Mouse (Mus musculus): ENCODE results near the gene Sprr2a2. TPM values are rescaled to one million over a fixed set of nuclear protein-coding genes. Genes with fewer than 3 reads are reported as not detected.
"Not testable (repeated sequence)": the region's sequence is repeated elsewhere in the genome, so short reads cannot be mapped to it uniquely, and the experiment has no call there.

Sprr2a2 gene
- total RNA-seq, 2 experiments from 2014 or later = not detected

DNA sequence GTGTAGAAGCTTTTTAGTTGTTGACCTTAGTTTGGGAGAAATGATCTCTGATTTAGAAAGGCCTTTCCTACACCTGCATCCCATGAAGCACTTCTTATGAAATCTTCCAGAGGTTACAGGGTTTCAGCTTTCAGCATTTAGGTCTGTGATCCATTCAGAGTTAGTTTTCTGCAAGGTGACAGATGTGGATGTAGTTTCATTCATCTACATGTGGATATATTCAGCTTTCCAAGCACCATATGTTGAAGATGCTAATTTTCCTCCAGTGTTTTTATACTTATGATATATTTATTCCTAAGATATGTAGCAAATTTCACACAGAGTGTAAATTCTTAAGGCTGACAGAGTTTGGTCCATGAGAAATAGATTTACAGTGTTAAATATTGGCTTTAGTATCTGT, 57.8 kb downstream of the Sprr2a2 start:
- DNase-seq (ENCODE audit: low spot score) = not testable (repeated sequence)

- not testable (repeated sequence) for DNase-seq (ENCODE audit: low spot score)
These were observed 58.3 kb downstream of the Sprr2a2 start for GRCm38 (mm10) chr3:92274018-92274417.

DNA sequence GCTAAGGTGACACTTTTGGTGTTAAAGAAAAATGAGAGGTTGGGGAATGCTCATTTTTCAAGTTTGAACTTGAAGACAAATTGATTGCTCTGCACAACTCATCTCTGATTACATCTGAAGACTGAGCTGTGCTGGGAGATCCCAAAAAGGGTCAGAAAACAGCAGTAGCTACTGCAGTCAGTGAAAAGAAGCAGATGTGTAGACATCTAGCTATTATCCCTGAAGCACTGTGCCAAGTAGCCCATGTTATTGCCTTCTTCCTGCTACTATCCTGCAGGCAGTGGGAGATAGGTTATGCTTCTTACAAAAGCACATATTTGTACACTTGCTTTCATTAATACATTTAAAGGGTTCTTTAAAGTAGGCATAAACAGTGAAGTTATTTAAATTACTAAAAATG, 63.9 kb downstream of the Sprr2a2 start:
- not testable (repeated sequence) for DNase-seq (ENCODE audit: low spot score)

DNA sequence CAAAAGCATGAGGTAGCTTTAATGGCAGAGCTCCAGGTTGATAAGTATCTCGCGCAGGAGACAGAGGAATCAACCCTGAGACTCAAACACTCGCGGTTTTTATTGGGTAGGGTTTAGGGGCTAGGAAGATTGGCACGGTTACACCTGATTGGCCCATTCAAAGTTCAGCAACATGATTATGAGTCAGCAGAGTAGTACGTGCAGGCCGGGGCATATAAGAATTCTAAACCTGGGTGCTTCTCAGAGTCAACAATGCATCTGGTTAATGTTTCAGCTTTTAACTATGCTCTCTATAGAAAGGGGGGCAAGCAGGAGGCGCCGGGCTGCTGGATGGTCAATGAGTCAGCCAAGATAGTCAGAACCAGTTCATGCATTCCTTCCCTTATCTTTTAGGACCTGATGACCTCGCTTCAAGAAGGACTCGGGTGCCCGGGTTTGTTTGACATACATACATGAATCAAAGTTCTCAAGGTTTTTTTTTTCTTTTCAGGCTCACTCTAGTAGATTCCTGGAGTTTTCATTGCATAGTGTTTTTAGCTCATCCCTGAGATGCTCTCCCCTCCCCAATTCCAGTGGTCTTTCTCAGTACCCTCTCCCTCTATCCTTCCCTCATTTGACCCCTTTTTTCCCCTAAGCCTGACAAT, 65.4 kb downstream of the Sprr2a2 start:
- DNase-seq (ENCODE audit: low spot score) = not testable (repeated sequence)

GRCm38 (mm10) chr3:92285101-92285500, 69.4 kb downstream of the Sprr2a2 start, which contains the start of gene Sprr2a3:
TSS of gene Sprr2a3 (plus strand) at chr3:92285417.
- not testable (repeated sequence) for DNase-seq (ENCODE audit: low spot score)

GRCm38 (mm10) chr3:92288489-92288888, 72.8 kb downstream of the Sprr2a2 start:
- DNase-seq (ENCODE audit: low spot score) = not testable (repeated sequence)

Other genes with a start within 250 kb of the Sprr2a2 start
- not detected for gene Pglyrp3, start 201.3 kb upstream of the Sprr2a2 start, total RNA-seq (2021)
- not detected for gene Lor, start 132.8 kb upstream of the Sprr2a2 start, total RNA-seq (2021)
- gene Prr9, start 92.0 kb upstream of the Sprr2a2 start, total RNA-seq (2021) = not detected
- gene Lelp1, start 73.2 kb upstream of the Sprr2a2 start, total RNA-seq (2021) = not detected
- gene Sprr2a1, start 121 bp upstream of the Sprr2a2 start, total RNA-seq (2021) = not detected
- gene Sprr2a3, start 69.5 kb downstream of the Sprr2a2 start, total RNA-seq (2021) = not detected
- gene Sprr2b, start 100.7 kb downstream of the Sprr2a2 start, total RNA-seq (2021) = not detected
- gene Sprr2d, start 123.2 kb downstream of the Sprr2a2 start, total RNA-seq (2021) = not detected
- not detected for gene Sprr2e, start 136.2 kb downstream of the Sprr2a2 start, total RNA-seq (2021)
- gene Sprr2f, start 149.3 kb downstream of the Sprr2a2 start, total RNA-seq (2021) = not detected
- not detected for gene Sprr2h, start 169.8 kb downstream of the Sprr2a2 start, total RNA-seq (2021)
- gene Sprr2i, start 192.1 kb downstream of the Sprr2a2 start, total RNA-seq (2021) = not detected
- gene Sprr2j-ps, start 202.2 kb downstream of the Sprr2a2 start, total RNA-seq (2021) = not detected
- gene Gm9774, start 213.5 kb downstream of the Sprr2a2 start, total RNA-seq (2021) = 1 to 10 TPM; 4.9 to 5.4 TPM
- gene Sprr2k, start 216.7 kb downstream of the Sprr2a2 start, total RNA-seq (2021) = not detected
- gene Sprr1b, start 222.9 kb downstream of the Sprr2a2 start, total RNA-seq (2021) = not detected
- not detected for gene Sprr3, start 242.8 kb downstream of the Sprr2a2 start, total RNA-seq (2021)